Mouse (Mus musculus) testis, adult 2 months (tissue): ENCODE measurements at regions not wholly inside any gene's neighbourhood (a gene's known extent, or its start where the extent isn't known, plus 50 kb on each side); places are given as distances from the start of the nearest gene placed in this dataset.

ENCODE experiments used
- CTCF ChIP-seq: fragments of 200-500 bp; IDR thresholded peaks from 2 replicates; pipeline ENCODE4 v1.5.1; 2012; ENCODE audit warnings: low read depth, mild to moderate bottlenecking, inconsistent platforms, low read length, moderate library complexity; ENCODE audit not compliant: control insufficient read depth, insufficient read depth, insufficient replicate concordance
- POLR2A ChIP-seq: fragments of 200-500 bp; IDR thresholded peaks from 2 replicates; pipeline ENCODE4 v1.6.1; 2012; ENCODE audit warnings: low read depth, mild to moderate bottlenecking, inconsistent platforms, low read length, moderate library complexity; ENCODE audit not compliant: control insufficient read depth

DNA sequence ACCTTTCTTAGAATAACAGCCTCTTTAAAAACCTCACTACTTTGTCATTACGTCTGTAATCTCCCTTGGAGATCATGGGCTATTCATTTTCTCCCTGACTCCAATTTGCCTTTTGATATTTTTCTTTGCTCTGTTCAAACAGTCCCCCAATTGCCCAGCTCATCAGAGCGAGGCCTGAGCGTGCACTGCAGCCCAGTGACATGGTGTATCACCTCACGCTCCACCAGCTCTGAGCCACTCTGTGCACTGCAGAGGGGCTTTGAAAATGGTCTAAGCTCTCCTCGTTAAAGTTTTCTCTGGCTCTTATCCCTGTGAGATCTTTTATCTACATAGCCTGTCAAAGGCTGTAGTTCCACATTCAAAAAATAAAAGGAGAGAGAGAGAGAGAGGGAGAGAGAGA, 152.1 kb downstream of the Srek1 start:
- TF ChIP-seq CTCF (no peak), POLR2A (no peak)
